Mouse (Mus musculus) retina, adult 2 months (tissue): Measurements from ENCODE around the gene Cdh20.

ENCODE experiments used
- DNase-seq: peaks from one replicate; pipeline ENCODE4 v3.0.0-alpha.2; 2012; ENCODE audit warnings: low read depth, low spot score

Cdh20 gene

GRCm38 (mm10) chr1:105013291-105013690 is 245.0 kb downstream of the Cdh20 start:
- DNase-seq, result no peak

GRCm38 (mm10) chr1:105041668-105042067 is 273.3 kb downstream of the Cdh20 start:
- DNase-seq, result no peak
